Mouse (Mus musculus) T-helper 1 cell (primary cell): ENCODE data around the gene Commd6.

Source experiments
- in situ Hi-C: fragments of 300-600 bp; cut with MboI, MseI; formaldehyde crosslinking; loops from one replicate; pipeline ENCODE4 v1.15.1; 2025; ENCODE audit warnings: high pct_unique_total_duplicates

The Commd6 gene

GRCm38 (mm10) chr14:101640153-101640843, at the start of gene Commd6:
Gene Commd6, minus strand, starts transcription at chr14:101640686.
- in situ Hi-C loops, result no loop called here

- in situ Hi-C loops, result no loop called here
These were observed 47.9 kb upstream of the Commd6 start for GRCm38 (mm10) chr14:101688406-101688805.

- in situ Hi-C loops, result no loop called here
These were observed 47.2 kb upstream of the Commd6 start for GRCm38 (mm10) chr14:101687696-101688095.

- in situ Hi-C loops, result no loop called here
These were observed 31.7 kb upstream of the Commd6 start for GRCm38 (mm10) chr14:101672226-101672625.

GRCm38 (mm10) chr14:101668626-101669025, 28.1 kb upstream of the Commd6 start:
- in situ Hi-C loops, result no loop called here

- in situ Hi-C loops, result no loop called here
These were observed 26.1 kb upstream of the Commd6 start for GRCm38 (mm10) chr14:101666536-101666935.

GRCm38 (mm10) chr14:101666056-101666455, 25.6 kb upstream of the Commd6 start:
- in situ Hi-C loops, result no loop called here

GRCm38 (mm10) chr14:101664274-101664673, 23.8 kb upstream of the Commd6 start:
- in situ Hi-C loops, result no loop called here

- in situ Hi-C loops, result no loop called here
These were observed 21.3 kb upstream of the Commd6 start for GRCm38 (mm10) chr14:101661654-101662412.

GRCm38 (mm10) chr14:101656307-101656706, 15.8 kb upstream of the Commd6 start:
- in situ Hi-C loops, result no loop called here

- in situ Hi-C loops, result no loop called here
These were observed 14.0 kb upstream of the Commd6 start for GRCm38 (mm10) chr14:101654526-101654909.

GRCm38 (mm10) chr14:101653581-101654525, 13.4 kb upstream of the Commd6 start, which contains the start of gene Uchl3:
Gene Uchl3, plus strand, starts transcription at chr14:101653967.
- in situ Hi-C loops, result no loop called here

- in situ Hi-C loops, result no loop called here
These were observed 12.1 kb upstream of the Commd6 start for GRCm38 (mm10) chr14:101652571-101652970.

- in situ Hi-C loops, result no loop called here
These were observed 10.1 kb upstream of the Commd6 start for GRCm38 (mm10) chr14:101650551-101650950.

- in situ Hi-C loops, result no loop called here
These were observed 4.5 kb upstream of the Commd6 start for GRCm38 (mm10) chr14:101644948-101645347.

- in situ Hi-C loops, result no loop called here
These were observed 3.1 kb downstream of the Commd6 start for GRCm38 (mm10) chr14:101637381-101637780.

- in situ Hi-C loops, result no loop called here
These were observed 4.7 kb downstream of the Commd6 start for GRCm38 (mm10) chr14:101635765-101636164.

GRCm38 (mm10) chr14:101630548-101630947, 9.9 kb downstream of the Commd6 start:
- in situ Hi-C loops, result no loop called here

- in situ Hi-C loops, result loop anchor here (10.0 kb wide), 1 partner anchor 103 kb away; no protein-coding TSS in a partner anchor
These were observed 22.8 kb downstream of the Commd6 start for GRCm38 (mm10) chr14:101617680-101618079.

- in situ Hi-C loops, result loop anchor here (10.0 kb wide), 1 partner anchor 101 kb away; no protein-coding TSS in a partner anchor
These were observed 24.3 kb downstream of the Commd6 start for GRCm38 (mm10) chr14:101616178-101616577.

- in situ Hi-C loops, result loop anchor here (10.0 kb wide), 1 partner anchor 98 kb away; no protein-coding TSS in a partner anchor
These were observed 27.3 kb downstream of the Commd6 start for GRCm38 (mm10) chr14:101613206-101613605.
